Mouse (Mus musculus) heart, adult 2 months (tissue): Measurements from ENCODE around the gene Lpgat1.

ENCODE experiments used
- CTCF ChIP-seq: fragments of 200-600 bp; IDR thresholded peaks from 2 replicates; pipeline ENCODE4 v1.8.1; 2022; ENCODE audit warnings: antibody characterized with exemption, mild to moderate bottlenecking, moderate library complexity
- EP300 ChIP-seq: fragments of 200-500 bp; IDR thresholded peaks from 2 replicates; pipeline ENCODE4 v1.6.1; 2011; ENCODE audit warnings: low read depth, low read length, control low read depth; ENCODE audit not compliant: insufficient read depth
- POLR2A ChIP-seq: fragments of 200-500 bp; IDR thresholded peaks from 2 replicates; pipeline ENCODE4 v1.6.1; 2011; ENCODE audit warnings: mild to moderate bottlenecking, low read depth, low read length, control low read depth; ENCODE audit not compliant: insufficient read depth

- TF ChIP-seq CTCF (no peak), EP300 (no peak), POLR2A (no peak)
These were observed 6.9 kb downstream of the Lpgat1 start for GRCm38 (mm10) chr1:191724385-191725061.
